Mouse (Mus musculus): ENCODE results near the gene Camta1. TPM values are rescaled to one million over a fixed set of nuclear protein-coding genes. Genes with fewer than 3 reads are reported as not detected.

Camta1 gene
- total and polyA plus RNA-seq, 2 experiments: 2.7 to 6.1 TPM

- Histone ChIP-seq H3K9ac (ENCODE audit: low read depth, low read length) (no peak overlapping the region), H3K36me3 (ENCODE audit: control insufficient read depth, insufficient read depth, low read length) (peaks cover 37% of the 10 kb centered on the region), H3K4me3 (ENCODE audit: insufficient read depth, low read depth, low read length) (no peak overlapping the region), H3K4me1 (ENCODE audit: control insufficient read depth, insufficient read depth, low read length) (0 out of 2 replicates have a peak, but pooled peaks cover under 1% of the 10 kb centered on the region), H3K27ac (replicated peaks; ENCODE audit: insufficient read depth, low read depth, low read length) (peak overlapping the region; percentile 14; the same call in 1 of the 2 replicates), H3K79me2 (ENCODE audit: control insufficient read depth, insufficient read depth, low read length) (no peaks in the 10 kb centered on the region), H3K27me3 (ENCODE audit: control insufficient read depth, insufficient read depth, low read length) (no peaks in the 10 kb centered on the region)
- WGBS: 12% methylated on average over 17 of the region's 17 CpGs
- DNase-seq (ENCODE audit: extremely low read depth, low read depth, low spot score): peak; percentile 91
- TF ChIP-seq POLR2A (IDR thresholded peaks at IDR 0.05; ENCODE audit: extremely low read depth, insufficient read depth, low read length) (no peak; the same call in 1 of the 2 replicates), CTCF (IDR thresholded peaks at IDR 0.05; ENCODE audit: low read depth, low read length) (peak; percentile 38; the same call in 1 of the 2 replicates)
Observed at GRCm38 (mm10) chr4:150869276-150870197, 992.1 kb downstream of the Camta1 start.

- Histone ChIP-seq H3K4me1 (ENCODE audit: control insufficient read depth, insufficient read depth, low read length) (peaks cover 4% of the 10 kb centered on the region; the same call in 1 of the 2 replicates), H3K4me3 (ENCODE audit: insufficient read depth, low read depth, low read length) (no peak overlapping the region), H3K79me2 (ENCODE audit: control insufficient read depth, insufficient read depth, low read length) (no peaks in the 10 kb centered on the region), H3K27me3 (ENCODE audit: control insufficient read depth, insufficient read depth, low read length) (no peaks in the 10 kb centered on the region), H3K9ac (ENCODE audit: low read depth, low read length) (no peak overlapping the region), H3K36me3 (ENCODE audit: control insufficient read depth, insufficient read depth, low read length) (peaks cover 44% of the 10 kb centered on the region), H3K27ac (replicated peaks; ENCODE audit: insufficient read depth, low read depth, low read length) (no peak overlapping the region)
- DNase-seq (ENCODE audit: extremely low read depth, low read depth, low spot score): no peak
- WGBS: 39% methylated on average over 2 of the region's 2 CpGs
- no peak for TF ChIP-seq CTCF (IDR thresholded peaks at IDR 0.05; ENCODE audit: low read depth, low read length)
- TF ChIP-seq POLR2A (IDR thresholded peaks at IDR 0.05; ENCODE audit: extremely low read depth, insufficient read depth, low read length): no peak
Observed at GRCm38 (mm10) chr4:150868859-150869258, 992.8 kb downstream of the Camta1 start.

- no peak for TF ChIP-seq POLR2A (IDR thresholded peaks at IDR 0.05; ENCODE audit: extremely low read depth, insufficient read depth, low read length)
Observed at GRCm38 (mm10) chr4:150868161-150868560, 993.5 kb downstream of the Camta1 start.

More at GRCm38 (mm10) chr4:150868161-150868560, 993.5 kb downstream of the Camta1 start:
- H3K9ac ChIP-seq (ENCODE audit: low read depth, low read length): no peak overlapping the region
- H3K36me3 ChIP-seq (ENCODE audit: control insufficient read depth, insufficient read depth, low read length): peaks cover 49% of the 10 kb centered on the region
- no peaks in the 10 kb centered on the region for H3K79me2 ChIP-seq (ENCODE audit: control insufficient read depth, insufficient read depth, low read length)
- H3K4me3 ChIP-seq (ENCODE audit: insufficient read depth, low read depth, low read length): no peak overlapping the region
- peak; percentile 80 for DNase-seq (ENCODE audit: extremely low read depth, low read depth, low spot score)
- H3K4me1 ChIP-seq (ENCODE audit: control insufficient read depth, insufficient read depth, low read length): peaks cover 4% of the 10 kb centered on the region; the same call in 1 of the 2 replicates
- no peaks in the 10 kb centered on the region for H3K27me3 ChIP-seq (ENCODE audit: control insufficient read depth, insufficient read depth, low read length)
- WGBS: 40% methylated on average over 6 of the region's 6 CpGs
- no peak overlapping the region for H3K27ac ChIP-seq (replicated peaks; ENCODE audit: insufficient read depth, low read depth, low read length)

Other genes starting within 250 kb of the Camta1 start
- 23.9 and 27.4 TPM in 2 replicates for gene Dnajc11, start 71.8 kb upstream of the Camta1 start, total RNA-seq (2014; rRNA removed)
- 47.9 and 52.6 TPM in 2 replicates for gene Dnajc11, start 71.8 kb upstream of the Camta1 start, polyA plus RNA-seq (2012; rRNA removed)
- gene Thap3, start 127.1 kb upstream of the Camta1 start, total RNA-seq (2014; rRNA removed): 7.9 and 8.0 TPM in 2 replicates
- 20.8 and 24.1 TPM in 2 replicates for gene Thap3, start 127.1 kb upstream of the Camta1 start, polyA plus RNA-seq (2012; rRNA removed)
- gene Phf13, start 134.4 kb upstream of the Camta1 start, total RNA-seq (2014; rRNA removed): 1.3 and 1.4 TPM in 2 replicates
- gene Phf13, start 134.4 kb upstream of the Camta1 start, polyA plus RNA-seq (2012; rRNA removed): 1.9 and 2.7 TPM in 2 replicates
- 25.8 and 30.8 TPM in 2 replicates for gene Klhl21, start 146.9 kb upstream of the Camta1 start, total RNA-seq (2014; rRNA removed)
- gene Klhl21, start 146.9 kb upstream of the Camta1 start, polyA plus RNA-seq (2012; rRNA removed): 21.8 and 23.9 TPM in 2 replicates
- 12.0 and 16.0 TPM in 2 replicates for gene Zbtb48, start 165.8 kb upstream of the Camta1 start, total RNA-seq (2014; rRNA removed)
- 11.8 and 16.6 TPM in 2 replicates for gene Zbtb48, start 165.8 kb upstream of the Camta1 start, polyA plus RNA-seq (2012; rRNA removed)
- gene Tas1r1, start 176.7 kb upstream of the Camta1 start, total RNA-seq (2014; rRNA removed): not detected in 2 replicates
- not detected in 2 replicates for gene Tas1r1, start 176.7 kb upstream of the Camta1 start, polyA plus RNA-seq (2012; rRNA removed)
- 6.1 and 7.7 TPM in 2 replicates for gene Nol9, start 177.4 kb upstream of the Camta1 start, total RNA-seq (2014; rRNA removed)
- gene Nol9, start 177.4 kb upstream of the Camta1 start, polyA plus RNA-seq (2012; rRNA removed): 9.8 and 12.3 TPM in 2 replicates
- 2.4 and 3.2 TPM in 2 replicates for gene Plekhg5, start 210.6 kb upstream of the Camta1 start, total RNA-seq (2014; rRNA removed)
- 3.2 and 6.6 TPM in 2 replicates for gene Plekhg5, start 210.6 kb upstream of the Camta1 start, polyA plus RNA-seq (2012; rRNA removed)

Data from liver, adult 2 months (tissue).